Mouse (Mus musculus) liver, embryonic 14.5 days (tissue): ENCODE results near the gene Trub2. TPM values are rescaled to one million over a fixed set of nuclear protein-coding genes. Genes with fewer than 3 reads are reported as not detected.
"Not testable (repeated sequence)": the region's sequence is repeated elsewhere in the genome, so short reads cannot be mapped to it uniquely, and the experiment has no call there.

Source experiments
- ATAC-seq: fragments of 200-750 bp; cut with Nextera tagmentation; 2 replicates; pipeline ENCODE4 v1.8.0; 2017; ENCODE audit warnings: moderate number of reproducible peaks, mild to moderate bottlenecking, moderate library complexity; ENCODE audit not compliant: insufficient read depth
- DNase-seq, 3 experiments: peaks; one replicate each; pipeline ENCODE4 v3.0.0-alpha.2; 2012 to 2013; ENCODE audit warnings: low read depth in 3 of 3, low spot score in 3 of 3
- H3K27ac ChIP-seq: fragments of 300-500 bp; sonication (generic); 2 replicates; pipeline ENCODE4 v1.5.1; 2014; ENCODE audit warnings: moderate library complexity, mild to moderate bottlenecking, control low read depth, inconsistent platforms
- H3K27me3 ChIP-seq: fragments of 300-500 bp; sonication (generic); 2 replicates; pipeline ENCODE4 v1.6.1; 2014; ENCODE audit warnings: mild to moderate bottlenecking, low read length, moderate library complexity; ENCODE audit not compliant: control insufficient read depth, insufficient read depth
- H3K36me3 ChIP-seq: fragments of 300-500 bp; sonication (generic); replicated peaks from 2 replicates; pipeline ENCODE4 v1.6.1; 2014; ENCODE audit warnings: low read depth; ENCODE audit not compliant: control insufficient read depth, insufficient read depth
- H3K4me1 ChIP-seq, 2 experiments: fragments of 200-500 bp in 1 of 2; fragments of 300-500 bp in 1 of 2; sonication (generic) in 1 of 2; replicated peaks; 2 replicates each; pipeline ENCODE4 v1.6.1; 2012 to 2014; ENCODE audit warnings: antibody characterized with exemption in 1 of 2, inconsistent platforms in 1 of 2, low read length in 1 of 2; ENCODE audit not compliant: control insufficient read depth in 2 of 2, insufficient read depth in 2 of 2
- H3K4me2 ChIP-seq: fragments of 300-500 bp; sonication (generic); 2 replicates; pipeline ENCODE4 v1.6.1; 2014; ENCODE audit warnings: low read depth, mild to moderate bottlenecking, control low read depth, moderate library complexity
- H3K4me3 ChIP-seq, 2 experiments: fragments of 200-500 bp in 1 of 2; fragments of 300-500 bp in 1 of 2; sonication (generic) in 1 of 2; 2 replicates each; pipeline ENCODE4 v1.5.1; 2012 to 2014; ENCODE audit warnings: low read depth in 2 of 2, low read length in 2 of 2, mild to moderate bottlenecking in 2 of 2, control low read depth in 1 of 2, inconsistent platforms in 1 of 2, moderate library complexity in 1 of 2; ENCODE audit not compliant: insufficient read depth in 1 of 2
- H3K9ac ChIP-seq: fragments of 300-500 bp; sonication (generic); replicated peaks from 2 replicates; pipeline ENCODE4 v1.6.1; 2014; ENCODE audit warnings: mild to moderate bottlenecking, control low read depth, moderate library complexity
- H3K9me3 ChIP-seq: fragments of 300-500 bp; sonication (generic); 2 replicates; pipeline ENCODE4 v1.6.1; 2016; ENCODE audit warnings: low read length, mixed read lengths; ENCODE audit not compliant: control insufficient read depth
- CTCF ChIP-seq: IDR thresholded peaks from 2 replicates; pipeline ENCODE4 v1.5.1; 2016; ENCODE audit warnings: antibody characterized with exemption, low read depth, control low read depth
- EP300 ChIP-seq: IDR thresholded peaks from 2 replicates; pipeline ENCODE4 v1.6.1; 2016; ENCODE audit warnings: antibody characterized with exemption, low read depth
- WGBS: fragments of 180-500 bp; shearing (Covaris S2); extraction: QIAGEN DNeasy Blood & Tissue Kit; methylation state at CpG from one replicate; pipeline ENCODE4 v1.1.7; 2014; ENCODE audit not compliant: insufficient replicate concordance; 5-methylcytosine and 5-hydroxymethylcytosine counted together
- polyA plus RNA-seq, 2 experiments: library from polyadenylated mRNA; depleted of rRNA in 1 of 2; stranded (reverse) in 1 of 2; unstranded in 1 of 2; fragments of >200 nt; fragmentation: Nextera tagmentation in 1 of 2; extraction: Ambion mirVana in 1 of 2; gene quantifications; 2 replicates each; pipeline versions ENCODE4 v1.2.1 to v1.2.3; 2012 to 2014

Gene Trub2
- polyA plus RNA-seq, 2 experiments: 9.3 to 15.1 TPM

- TF ChIP-seq EP300 (no peak), CTCF (0 out of 2 replicates have a peak, but pooled peaks have one; percentile 20)
- no peak within 1 kb of the TSS for H3K27ac ChIP-seq
Observed at GRCm38 (mm10) chr2:29802075-29802826, 13.9 kb upstream of the Trub2 start, which contains the start of gene Slc27a4. Slc27a4 (plus strand) TSS chr2:29802634.

GRCm38 (mm10) chr2:29792772-29793487 is 4.6 kb upstream of the Trub2 start:
- Histone ChIP-seq H3K9me3 (no peaks in the 10 kb centered on the region), H3K36me3 (no peaks in the 10 kb centered on the region), H3K27me3 (no peaks in the 10 kb centered on the region), H3K9ac (no peak overlapping the region), H3K4me1 (peaks cover 0 to 3% of the 10 kb centered on the region in 2 experiments; a peak in 2 of 4 replicates), H3K4me3 (no peak overlapping the region), H3K4me2 (no peak overlapping the region), H3K27ac (no peak overlapping the region)
- 81% methylated on average over 2 of the region's 2 CpGs for WGBS
- ATAC-seq (no peak), DNase-seq (no peak)
- TF ChIP-seq CTCF: no peak
- no peak for TF ChIP-seq EP300

More at GRCm38 (mm10) chr2:29802075-29802826, 13.9 kb upstream of the Trub2 start, which contains the start of gene Slc27a4:
- Histone ChIP-seq H3K9me3 (no peaks in the 10 kb centered on the region), H3K4me3 (peak within 1 kb of the TSS; percentile 61 to 63), H3K4me2 (peak within 1 kb of the TSS; percentile 88), H3K36me3 (no peaks in the 10 kb centered on the region), H3K4me1 (peaks cover 0 to 7% of the 10 kb centered on the region in 2 experiments; a peak in 2 of 4 replicates), H3K9ac (peak within 1 kb of the TSS; percentile 68), H3K27me3 (no peaks in the 10 kb centered on the region; the same call in 1 of the 2 replicates)
- 3% methylated on average over 28 of the region's 28 CpGs for WGBS
- ATAC-seq: peak; percentile 95
- DNase-seq: peak; percentile 74 to 82 (median 82)

GRCm38 (mm10) chr2:29787104-29787917 is 991 bp downstream of the Trub2 start, which contains the start of gene Coq4:
Coq4 (plus strand) TSS chr2:29787493.
- peak within 1 kb of the TSS; percentile 91 for H3K4me2 ChIP-seq
- H3K27me3 ChIP-seq: no peaks in the 10 kb centered on the region
- peak within 1 kb of the TSS; percentile 81 for H3K4me3 ChIP-seq
- H3K9me3 ChIP-seq: no peaks in the 10 kb centered on the region
- WGBS: 2% methylated on average over 31 of the region's 31 CpGs
- DNase-seq (peak; percentile 91 to 93 (median 93)), ATAC-seq (peak; percentile 89)
- peak within 1 kb of the TSS; percentile 64 for H3K9ac ChIP-seq
- H3K27ac ChIP-seq: peak within 1 kb of the TSS; percentile 76
- peaks cover 22% of the 10 kb centered on the region for H3K36me3 ChIP-seq
- H3K4me1 ChIP-seq: peaks cover 6% of the 10 kb centered on the region in 2 experiments
- no peak for TF ChIP-seq EP300

- H3K36me3 ChIP-seq: peaks cover 41% of the 10 kb centered on the region
- no peaks in the 10 kb centered on the region for H3K9me3 ChIP-seq
- no peak for TF ChIP-seq CTCF
- no peak for TF ChIP-seq EP300
- DNase-seq (no peak), ATAC-seq (no peak)
- WGBS: 51% methylated on average over 4 of the region's 4 CpGs
- H3K27ac ChIP-seq: no peak overlapping the region
- H3K4me3 ChIP-seq: no peak overlapping the region
- H3K9ac ChIP-seq: no peak overlapping the region
- peaks cover 6% of the 10 kb centered on the region in 2 experiments for H3K4me1 ChIP-seq
- H3K27me3 ChIP-seq: no peaks in the 10 kb centered on the region
- no peak overlapping the region for H3K4me2 ChIP-seq
Observed at GRCm38 (mm10) chr2:29784290-29784689, 4.0 kb downstream of the Trub2 start.

DNA sequence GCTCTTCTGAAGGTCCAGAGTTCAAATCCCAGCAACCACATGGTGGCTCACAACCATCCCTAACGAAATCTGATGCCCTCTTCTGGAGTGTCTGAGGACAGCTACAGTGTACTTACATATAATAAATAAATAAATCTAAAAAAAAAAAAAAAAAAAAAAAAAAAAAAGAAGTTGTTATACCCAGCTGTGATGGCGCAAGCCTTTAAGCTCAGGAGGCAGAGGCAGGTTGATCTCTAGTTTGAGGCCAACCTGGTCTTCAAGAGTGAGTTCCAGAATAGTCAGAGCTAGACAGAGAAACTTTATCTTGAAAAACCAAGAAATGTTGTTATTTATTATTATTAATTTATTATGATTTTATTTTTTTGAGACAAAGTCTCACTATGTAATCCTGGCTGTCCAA is 7.0 kb downstream of the Trub2 start:
- 81% methylated on average over 2 of the region's 2 CpGs for WGBS
- ATAC-seq: not testable (repeated sequence)

More for the DNA sequence above, 7.0 kb downstream of the Trub2 start:
- not testable (repeated sequence) for H3K27ac ChIP-seq, H3K4me2 ChIP-seq, H3K4me1 ChIP-seq, H3K9ac ChIP-seq, DNase-seq, H3K9me3 ChIP-seq, H3K4me3 ChIP-seq, H3K27me3 ChIP-seq
- peaks cover 51% of the 10 kb centered on the region for H3K36me3 ChIP-seq
